Mouse (Mus musculus): Measurements from ENCODE around the gene D17H6S53E. TPM values are rescaled to one million over a fixed set of nuclear protein-coding genes. Genes with fewer than 3 reads are reported as not detected.

Gene D17H6S53E
- polyA plus RNA-seq, 1 experiment from 2014 or later = 9.5 TPM

DNA sequence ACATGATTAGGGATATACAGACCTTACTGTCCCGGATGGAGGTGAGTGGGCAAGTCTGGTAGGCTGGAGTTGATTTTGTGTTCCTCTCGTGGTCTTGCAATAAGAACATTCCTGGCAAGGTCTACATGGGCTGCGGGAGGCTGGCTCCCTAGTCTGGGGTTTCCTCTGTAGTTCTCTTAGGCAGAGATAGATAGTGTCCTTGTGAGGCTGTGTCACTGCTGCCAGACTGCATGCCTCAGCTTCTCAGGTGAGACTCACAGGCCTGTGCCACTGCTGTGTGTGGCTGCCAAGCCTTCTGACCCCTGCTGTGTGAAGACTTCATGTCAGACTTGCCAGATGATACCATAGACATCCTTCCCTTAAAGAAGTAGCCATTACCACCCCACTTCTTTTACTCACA lies 13.1 kb downstream of the D17H6S53E start:
- no peak for ATAC-seq (ENCODE audit: low FRiP score)
- 94% methylated on average over 3 of the region's 3 CpGs for WGBS
- Histone ChIP-seq H3K4me3 (replicated peaks) (no peak overlapping the region), H3K4me1 (peaks cover 29% of the 10 kb centered on the region), H3K36me3 (peaks cover 59% of the 10 kb centered on the region), H3K27me3 (replicated peaks) (no peaks in the 10 kb centered on the region), H3K4me2 (no peak overlapping the region), H3K9ac (replicated peaks) (no peak overlapping the region), H3K9me3 (replicated peaks) (no peaks in the 10 kb centered on the region), H3K27ac (replicated peaks) (no peak overlapping the region)

DNA sequence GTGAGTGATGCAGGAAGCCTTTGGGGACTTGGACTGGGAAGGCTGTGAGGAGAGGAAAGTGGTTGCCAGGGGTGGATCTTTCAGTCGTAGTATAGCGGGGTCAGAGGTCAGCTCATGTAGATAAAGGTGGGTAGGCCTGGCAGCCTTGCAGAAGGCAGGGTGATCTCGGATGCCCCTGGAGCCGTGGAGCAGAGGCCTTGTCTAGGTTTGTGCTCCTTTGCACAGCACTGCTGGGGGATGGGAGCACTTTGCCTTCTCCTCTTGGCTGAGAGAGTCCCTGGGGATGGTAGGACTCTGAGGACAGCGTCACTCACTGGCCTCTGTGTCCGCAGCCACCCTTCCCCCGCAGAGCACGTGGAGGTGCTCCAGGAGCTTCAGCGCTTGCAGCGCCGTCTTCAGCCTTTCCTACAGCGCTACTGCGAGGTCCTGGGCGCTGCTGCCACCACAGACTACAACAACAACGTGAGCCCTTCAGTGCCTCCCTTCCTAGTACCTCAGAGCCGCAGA lies 14.4 kb downstream of the D17H6S53E start:
- ATAC-seq (ENCODE audit: low FRiP score) = no peak
- Histone ChIP-seq H3K27me3 (replicated peaks) (no peaks in the 10 kb centered on the region), H3K4me1 (peaks cover 27% of the 10 kb centered on the region), H3K27ac (replicated peaks) (no peak overlapping the region), H3K9me3 (replicated peaks) (no peaks in the 10 kb centered on the region), H3K4me2 (no peak overlapping the region), H3K4me3 (replicated peaks) (no peak overlapping the region), H3K9ac (replicated peaks) (no peak overlapping the region), H3K36me3 (peaks cover 72% of the 10 kb centered on the region)
- WGBS = 81% methylated on average over 16 of the region's 16 CpGs

DNA sequence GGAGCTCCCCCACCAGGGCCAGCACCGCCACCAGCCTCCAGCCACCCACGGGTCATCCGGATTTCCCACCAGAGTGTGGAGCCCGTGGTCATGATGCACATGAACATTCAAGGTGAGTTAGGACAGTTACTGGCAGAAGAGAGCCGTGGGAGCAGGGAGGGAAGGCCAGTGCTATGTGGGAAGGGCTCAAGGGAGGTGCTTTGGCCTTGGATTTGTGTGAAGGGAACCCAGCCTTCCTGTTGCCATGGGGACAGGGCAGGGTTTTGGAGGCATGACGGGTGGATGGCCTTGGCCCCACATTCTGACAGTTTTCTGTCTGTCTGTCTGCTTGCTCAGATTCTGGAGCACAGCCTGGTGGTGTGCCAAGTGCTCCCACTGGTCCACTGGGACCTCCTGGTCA lies 15.8 kb downstream of the D17H6S53E start:
- no peak overlapping the region for H3K4me2 ChIP-seq
- WGBS = 91% methylated on average over 6 of the region's 6 CpGs

DNA sequence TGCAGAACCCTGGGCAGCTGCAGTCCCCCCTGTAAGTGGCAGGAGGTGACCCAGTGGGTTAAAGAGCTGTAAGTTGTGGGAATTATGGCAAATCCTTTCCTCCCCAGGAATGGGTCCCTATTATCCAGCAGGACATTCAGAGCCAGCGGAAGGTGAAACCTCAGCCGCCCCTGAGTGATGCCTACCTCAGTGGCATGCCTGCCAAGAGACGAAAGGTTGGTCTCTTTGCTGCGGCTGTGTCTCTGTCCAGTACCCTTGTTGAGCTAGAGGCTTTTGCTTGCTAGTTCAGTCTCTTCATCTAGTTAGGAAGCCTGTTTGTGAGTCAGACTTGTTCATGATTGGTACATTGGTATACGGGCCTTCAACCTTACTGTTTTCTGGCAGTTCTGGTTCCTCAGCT lies 20.0 kb downstream of the D17H6S53E start:
- H3K36me3 ChIP-seq = peaks cover 97% of the 10 kb centered on the region
- no peak overlapping the region for H3K27ac ChIP-seq (replicated peaks)
- no peak overlapping the region for H3K9ac ChIP-seq (replicated peaks)
- H3K4me3 ChIP-seq (replicated peaks) = no peak overlapping the region
- 0 out of 2 replicates have a peak, but pooled peaks cover 5% of the 10 kb centered on the region for H3K4me1 ChIP-seq
- no peak overlapping the region for H3K4me2 ChIP-seq
- no peaks in the 10 kb centered on the region for H3K27me3 ChIP-seq (replicated peaks)
- WGBS = 91% methylated on average over 5 of the region's 5 CpGs
- no peaks in the 10 kb centered on the region for H3K9me3 ChIP-seq (replicated peaks)
- ATAC-seq (ENCODE audit: low FRiP score) = no peak

More for the DNA sequence above, 15.8 kb downstream of the D17H6S53E start:
- H3K9me3 ChIP-seq (replicated peaks) = no peaks in the 10 kb centered on the region
- H3K4me3 ChIP-seq (replicated peaks) = no peak overlapping the region
- no peak overlapping the region for H3K9ac ChIP-seq (replicated peaks)
- no peaks in the 10 kb centered on the region for H3K27me3 ChIP-seq (replicated peaks)
- H3K4me1 ChIP-seq = peaks cover 18% of the 10 kb centered on the region
- H3K36me3 ChIP-seq = peaks cover 86% of the 10 kb centered on the region
- H3K27ac ChIP-seq (replicated peaks) = no peak overlapping the region
- no peak for ATAC-seq (ENCODE audit: low FRiP score)

DNA sequence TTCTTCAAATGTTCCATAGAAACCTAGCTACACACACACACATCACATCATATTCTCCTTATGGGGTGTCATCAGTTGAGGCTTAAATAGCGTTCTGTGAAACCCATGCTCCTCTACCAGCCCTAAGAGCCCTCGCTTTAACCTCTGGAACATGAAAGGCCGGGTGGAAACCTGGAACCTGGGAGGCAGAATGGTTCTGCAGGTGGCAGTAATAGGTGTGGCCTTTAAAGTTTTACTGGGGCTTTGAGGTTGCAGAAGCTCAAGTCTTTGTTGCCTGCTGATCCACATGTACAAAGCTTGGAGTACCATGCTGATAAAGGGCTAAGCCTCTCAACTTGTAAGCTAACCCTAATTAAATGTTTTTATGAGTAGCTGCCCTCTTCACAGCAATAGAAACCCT lies 21.2 kb downstream of the D17H6S53E start:
- H3K9ac ChIP-seq (replicated peaks) = no peak overlapping the region
- no peak for ATAC-seq (ENCODE audit: low FRiP score)
- no peak overlapping the region; the same call in 1 of the 2 replicates for H3K27ac ChIP-seq (replicated peaks)
- H3K4me2 ChIP-seq = no peak overlapping the region
- H3K36me3 ChIP-seq = peaks cover 96% of the 10 kb centered on the region
- H3K4me1 ChIP-seq = 0 out of 2 replicates have a peak, but pooled peaks cover 5% of the 10 kb centered on the region
- H3K9me3 ChIP-seq (replicated peaks) = no peaks in the 10 kb centered on the region
- H3K27me3 ChIP-seq (replicated peaks) = no peaks in the 10 kb centered on the region
- no peak overlapping the region for H3K4me3 ChIP-seq (replicated peaks)
- 62% methylated on average over 3 of the region's 3 CpGs for WGBS

GRCm38 (mm10) chr17:35147922-35148639 lies 21.9 kb downstream of the D17H6S53E start:
- Histone ChIP-seq H3K9me3 (replicated peaks) (no peaks in the 10 kb centered on the region), H3K36me3 (peaks cover 96% of the 10 kb centered on the region), H3K4me1 (0 out of 2 replicates have a peak, but pooled peaks cover 5% of the 10 kb centered on the region), H3K4me3 (replicated peaks) (no peak overlapping the region), H3K27ac (replicated peaks) (0 out of 2 replicates have a peak overlapping the region, but pooled peaks have one; percentile 41), H3K4me2 (no peak overlapping the region), H3K9ac (replicated peaks) (no peak overlapping the region), H3K27me3 (replicated peaks) (no peaks in the 10 kb centered on the region)
- ATAC-seq (ENCODE audit: low FRiP score) = no peak
- WGBS = 65% methylated on average over 5 of the region's 5 CpGs

DNA sequence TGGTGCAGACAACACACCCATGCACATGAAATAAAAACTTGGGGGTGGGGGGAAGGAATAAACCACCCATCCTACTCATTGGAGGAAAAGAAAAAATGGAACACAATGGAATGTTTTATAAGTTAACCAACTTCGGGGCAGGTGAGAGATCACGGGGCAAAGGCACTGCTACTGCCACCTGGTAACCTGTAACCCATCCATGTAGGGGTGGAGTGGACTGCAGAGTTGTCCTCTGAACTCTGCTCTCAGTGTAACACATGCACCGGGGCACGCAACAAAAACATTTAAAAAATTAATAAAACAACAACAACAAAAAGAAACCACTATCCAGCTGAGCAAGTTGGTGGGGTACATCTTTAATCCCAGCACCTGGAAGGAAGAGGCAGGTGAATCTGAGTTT lies 25.9 kb downstream of the D17H6S53E start:
- Histone ChIP-seq H3K9ac (replicated peaks) (no peak overlapping the region), H3K4me1 (peaks cover 5% of the 10 kb centered on the region; the same call in 1 of the 2 replicates), H3K4me3 (replicated peaks) (no peak overlapping the region), H3K36me3 (peaks cover 97% of the 10 kb centered on the region), H3K9me3 (replicated peaks) (no peaks in the 10 kb centered on the region), H3K27me3 (replicated peaks) (no peaks in the 10 kb centered on the region), H3K4me2 (no peak overlapping the region), H3K27ac (replicated peaks) (no peak overlapping the region)
- 93% methylated on average over 4 of the region's 4 CpGs for WGBS
- no peak for ATAC-seq (ENCODE audit: low FRiP score)

DNA sequence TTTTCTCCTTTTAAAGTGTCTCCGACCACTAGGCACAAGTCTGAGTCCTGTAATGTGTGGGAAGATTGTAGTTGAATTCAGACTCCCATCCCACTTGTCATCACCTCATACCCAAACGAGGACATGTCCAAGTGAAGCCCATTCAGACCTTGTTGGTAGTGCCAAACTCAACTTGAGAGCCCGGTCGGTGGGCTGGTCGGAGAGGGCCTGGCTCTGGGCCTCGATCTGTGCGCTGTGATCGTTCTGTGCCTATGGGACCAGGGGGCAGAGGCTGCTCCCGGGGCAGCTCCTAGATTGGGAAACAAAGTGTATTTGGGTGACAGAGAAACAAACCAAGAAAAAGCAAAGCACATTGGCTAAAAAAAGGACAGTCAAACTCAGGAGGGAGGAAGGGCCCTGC lies 26.9 kb downstream of the D17H6S53E start:
- no peaks in the 10 kb centered on the region for H3K9me3 ChIP-seq (replicated peaks)
- ATAC-seq (ENCODE audit: low FRiP score) = no peak
- no peak overlapping the region for H3K4me3 ChIP-seq (replicated peaks)
- H3K27ac ChIP-seq (replicated peaks) = no peak overlapping the region
- no peaks in the 10 kb centered on the region for H3K27me3 ChIP-seq (replicated peaks)
- peaks cover 3% of the 10 kb centered on the region; the same call in 1 of the 2 replicates for H3K4me1 ChIP-seq
- no peak overlapping the region for H3K9ac ChIP-seq (replicated peaks)
- peaks cover 97% of the 10 kb centered on the region for H3K36me3 ChIP-seq
- 95% methylated on average over 9 of the region's 9 CpGs for WGBS
- H3K4me2 ChIP-seq = no peak overlapping the region

GRCm38 (mm10) chr17:35153931-35154330 lies 27.8 kb downstream of the D17H6S53E start:
- H3K9ac ChIP-seq (replicated peaks) = no peak overlapping the region
- no peak overlapping the region for H3K4me2 ChIP-seq
- H3K9me3 ChIP-seq (replicated peaks) = no peaks in the 10 kb centered on the region
- ATAC-seq (ENCODE audit: low FRiP score) = no peak
- WGBS = 92% methylated on average over 4 of the region's 4 CpGs
- no peak overlapping the region for H3K27ac ChIP-seq (replicated peaks)
- no peaks in the 10 kb centered on the region; the same call in 1 of the 2 replicates for H3K4me1 ChIP-seq
- no peak overlapping the region for H3K4me3 ChIP-seq (replicated peaks)
- peaks cover 97% of the 10 kb centered on the region for H3K36me3 ChIP-seq
- no peaks in the 10 kb centered on the region for H3K27me3 ChIP-seq (replicated peaks)

GRCm38 (mm10) chr17:35154616-35155015 lies 28.4 kb downstream of the D17H6S53E start:
- no peak; the same call in 1 of the 2 replicates for ATAC-seq (ENCODE audit: low FRiP score)
- H3K4me3 ChIP-seq (replicated peaks) = no peak overlapping the region
- no peaks in the 10 kb centered on the region for H3K27me3 ChIP-seq (replicated peaks)
- WGBS = 75% methylated on average over 7 of the region's 7 CpGs
- no peak overlapping the region for H3K4me2 ChIP-seq
- H3K4me1 ChIP-seq = no peaks in the 10 kb centered on the region; the same call in 1 of the 2 replicates
- peaks cover 97% of the 10 kb centered on the region for H3K36me3 ChIP-seq
- no peak overlapping the region for H3K9ac ChIP-seq (replicated peaks)
- H3K27ac ChIP-seq (replicated peaks) = no peak overlapping the region
- H3K9me3 ChIP-seq (replicated peaks) = no peaks in the 10 kb centered on the region

- ATAC-seq (ENCODE audit: low FRiP score) = no peak
- no peak overlapping the region for H3K9ac ChIP-seq (replicated peaks)
- no peak overlapping the region for H3K4me3 ChIP-seq (replicated peaks)
- no peaks in the 10 kb centered on the region; the same call in 1 of the 2 replicates for H3K4me1 ChIP-seq
- H3K9me3 ChIP-seq (replicated peaks) = no peaks in the 10 kb centered on the region
- peaks cover 97% of the 10 kb centered on the region for H3K36me3 ChIP-seq
- H3K4me2 ChIP-seq = no peak overlapping the region
- H3K27ac ChIP-seq (replicated peaks) = no peak overlapping the region
- WGBS = 92% methylated on average over 12 of the region's 12 CpGs
- no peaks in the 10 kb centered on the region for H3K27me3 ChIP-seq (replicated peaks)
Measured at GRCm38 (mm10) chr17:35155451-35155850, 29.3 kb downstream of the D17H6S53E start.

Measured in neural tube, embryonic 15.5 days (tissue).